Mouse (Mus musculus): ENCODE results near the gene 4430402I18Rik. TPM values are rescaled to one million over a fixed set of nuclear protein-coding genes. Genes with fewer than 3 reads are reported as not detected.
"Not testable (repeated sequence)": the region's sequence is repeated elsewhere in the genome, so short reads cannot be mapped to it uniquely, and the experiment has no call there.

The 4430402I18Rik gene
- polyA plus RNA-seq, 1 experiment from 2014 or later: 0.19 TPM

DNA sequence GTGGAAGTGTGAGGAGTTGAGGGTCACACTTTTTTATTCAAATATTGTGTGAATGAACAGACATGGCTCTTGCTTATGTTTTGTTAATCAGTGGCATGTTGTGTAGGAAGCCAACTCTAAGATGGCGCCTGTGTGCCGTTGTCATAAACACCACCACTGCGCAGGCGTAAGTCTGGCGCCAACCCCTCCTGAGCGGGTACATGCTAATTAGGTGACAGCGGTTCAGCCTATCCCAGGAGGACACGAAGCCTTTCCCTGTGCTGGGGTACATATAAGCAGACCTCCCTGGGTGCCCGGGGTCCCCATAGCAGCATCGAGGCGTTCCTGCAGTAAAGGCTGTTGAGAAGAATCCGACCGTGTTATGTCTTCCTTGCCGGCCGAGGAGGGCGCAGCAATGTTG is 32.7 kb upstream of the 4430402I18Rik start:
- not testable (repeated sequence) for DNase-seq (ENCODE audit: low spot score); H3K9me3 ChIP-seq (ENCODE audit: control insufficient read depth, low read length); H3K4me3 ChIP-seq (ENCODE audit: low read depth, low read length); H3K4me2 ChIP-seq (ENCODE audit: low read depth, low read length, severe bottlenecking); H3K9ac ChIP-seq (ENCODE audit: low read length); H3K27ac ChIP-seq (ENCODE audit: low read depth, low read length); H3K27me3 ChIP-seq (ENCODE audit: control insufficient read depth, insufficient read depth, low read length); H3K36me3 ChIP-seq (ENCODE audit: control insufficient read depth, insufficient read depth, low read length); H3K4me1 ChIP-seq (replicated peaks; ENCODE audit: control insufficient read depth, insufficient read depth, low read length); ATAC-seq (replicated peaks; ENCODE audit: low FRiP score)
- WGBS: 96% methylated on average over 16 of the region's 16 CpGs

GRCm38 (mm10) chr19:28997976-28998630 is 30.5 kb upstream of the 4430402I18Rik start:
- DNase-seq (ENCODE audit: low spot score) (no peak), ATAC-seq (replicated peaks; ENCODE audit: low FRiP score) (no peak)
- Histone ChIP-seq H3K9me3 (ENCODE audit: control insufficient read depth, low read length) (no peaks in the 10 kb centered on the region), H3K4me1 (replicated peaks; ENCODE audit: control insufficient read depth, insufficient read depth, low read length) (no peaks in the 10 kb centered on the region), H3K27me3 (ENCODE audit: control insufficient read depth, insufficient read depth, low read length) (no peaks in the 10 kb centered on the region), H3K4me3 (ENCODE audit: low read depth, low read length) (no peak overlapping the region), H3K9ac (ENCODE audit: low read length) (no peak overlapping the region), H3K36me3 (ENCODE audit: control insufficient read depth, insufficient read depth, low read length) (peaks cover 2% of the 10 kb centered on the region; the same call in 1 of the 2 replicates), H3K4me2 (ENCODE audit: low read depth, low read length, severe bottlenecking) (no peak overlapping the region), H3K27ac (ENCODE audit: low read depth, low read length) (no peak overlapping the region)
- WGBS: 91% methylated on average over 4 of the region's 4 CpGs

DNA sequence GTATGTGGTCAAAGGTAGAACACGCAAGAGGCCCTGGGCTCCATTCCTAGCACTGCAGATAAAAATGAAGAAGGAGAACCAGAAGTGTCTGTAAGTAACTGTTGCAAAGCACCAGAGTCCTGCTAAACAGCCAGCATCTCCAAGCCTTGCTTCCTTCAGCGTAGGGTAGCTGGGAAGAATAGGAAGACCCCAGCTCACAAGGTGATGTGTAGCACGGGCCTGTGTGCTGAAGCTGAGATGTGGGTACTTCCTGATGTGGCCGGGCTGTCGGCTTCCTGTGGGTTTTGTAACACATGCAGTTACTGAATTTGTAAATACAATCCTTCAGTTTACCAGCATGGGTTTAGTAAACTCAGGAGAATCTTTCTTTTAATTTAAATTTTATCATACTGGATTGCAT is 27.8 kb upstream of the 4430402I18Rik start:
- no peaks in the 10 kb centered on the region for H3K27me3 ChIP-seq (ENCODE audit: control insufficient read depth, insufficient read depth, low read length)
- H3K27ac ChIP-seq (ENCODE audit: low read depth, low read length): no peak overlapping the region
- no peak for ATAC-seq (replicated peaks; ENCODE audit: low FRiP score)
- DNase-seq (ENCODE audit: low spot score): no peak
- no peak overlapping the region for H3K4me2 ChIP-seq (ENCODE audit: low read depth, low read length, severe bottlenecking)
- H3K9me3 ChIP-seq (ENCODE audit: control insufficient read depth, low read length): no peaks in the 10 kb centered on the region
- no peak overlapping the region for H3K4me3 ChIP-seq (ENCODE audit: low read depth, low read length)
- peaks cover 2% of the 10 kb centered on the region; the same call in 1 of the 2 replicates for H3K36me3 ChIP-seq (ENCODE audit: control insufficient read depth, insufficient read depth, low read length)
- H3K9ac ChIP-seq (ENCODE audit: low read length): no peak overlapping the region
- H3K4me1 ChIP-seq (replicated peaks; ENCODE audit: control insufficient read depth, insufficient read depth, low read length): no peaks in the 10 kb centered on the region
- 89% methylated on average over 5 of the region's 5 CpGs for WGBS

GRCm38 (mm10) chr19:28994870-28995269 is 27.3 kb upstream of the 4430402I18Rik start:
- Histone ChIP-seq H3K9ac (ENCODE audit: low read length) (no peak overlapping the region), H3K4me2 (ENCODE audit: low read depth, low read length, severe bottlenecking) (no peak overlapping the region), H3K27ac (ENCODE audit: low read depth, low read length) (no peak overlapping the region), H3K36me3 (ENCODE audit: control insufficient read depth, insufficient read depth, low read length) (peaks cover under 1% of the 10 kb centered on the region; the same call in 1 of the 2 replicates), H3K4me3 (ENCODE audit: low read depth, low read length) (no peak overlapping the region), H3K9me3 (ENCODE audit: control insufficient read depth, low read length) (no peaks in the 10 kb centered on the region), H3K27me3 (ENCODE audit: control insufficient read depth, insufficient read depth, low read length) (no peaks in the 10 kb centered on the region), H3K4me1 (replicated peaks; ENCODE audit: control insufficient read depth, insufficient read depth, low read length) (no peaks in the 10 kb centered on the region; the same call in 1 of the 2 replicates)
- ATAC-seq (replicated peaks; ENCODE audit: low FRiP score) (no peak), DNase-seq (ENCODE audit: low spot score) (no peak)
- WGBS: 89% methylated on average over 7 of the region's 7 CpGs

DNA sequence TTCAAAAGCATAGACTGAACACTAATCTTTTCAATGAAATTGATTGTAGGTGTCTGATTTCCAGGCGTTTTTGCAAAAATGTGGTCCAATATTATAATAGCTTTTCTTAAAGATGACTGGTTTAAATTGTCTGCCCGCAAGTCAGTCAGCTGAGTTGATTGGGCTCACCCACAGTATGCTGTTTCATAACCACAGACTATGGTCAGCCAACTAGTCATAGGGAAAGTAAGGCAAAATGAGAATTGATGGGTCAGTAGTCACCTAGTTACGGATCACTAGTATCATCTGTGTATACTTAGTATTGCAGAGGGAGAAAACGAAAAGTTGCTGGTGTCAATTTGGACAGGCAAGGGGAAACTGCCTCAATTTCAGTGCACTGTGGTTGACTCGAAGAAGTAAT is 23.8 kb upstream of the 4430402I18Rik start:
- Histone ChIP-seq H3K9ac (ENCODE audit: low read length) (peak overlapping the region; percentile 87; the same call in 1 of the 2 replicates), H3K9me3 (ENCODE audit: control insufficient read depth, low read length) (no peaks in the 10 kb centered on the region), H3K4me3 (ENCODE audit: low read depth, low read length) (peak overlapping the region; percentile 78), H3K27ac (ENCODE audit: low read depth, low read length) (no peak overlapping the region), H3K4me2 (ENCODE audit: low read depth, low read length, severe bottlenecking) (peak overlapping the region; percentile 55), H3K36me3 (ENCODE audit: control insufficient read depth, insufficient read depth, low read length) (no peaks in the 10 kb centered on the region; the same call in 1 of the 2 replicates), H3K27me3 (ENCODE audit: control insufficient read depth, insufficient read depth, low read length) (no peaks in the 10 kb centered on the region), H3K4me1 (replicated peaks; ENCODE audit: control insufficient read depth, insufficient read depth, low read length) (no peaks in the 10 kb centered on the region; the same call in 1 of the 2 replicates)
- WGBS: 67% methylated on average over 5 of the region's 5 CpGs
- ATAC-seq (replicated peaks; ENCODE audit: low FRiP score) (no peak), DNase-seq (ENCODE audit: low spot score) (no peak)

DNA sequence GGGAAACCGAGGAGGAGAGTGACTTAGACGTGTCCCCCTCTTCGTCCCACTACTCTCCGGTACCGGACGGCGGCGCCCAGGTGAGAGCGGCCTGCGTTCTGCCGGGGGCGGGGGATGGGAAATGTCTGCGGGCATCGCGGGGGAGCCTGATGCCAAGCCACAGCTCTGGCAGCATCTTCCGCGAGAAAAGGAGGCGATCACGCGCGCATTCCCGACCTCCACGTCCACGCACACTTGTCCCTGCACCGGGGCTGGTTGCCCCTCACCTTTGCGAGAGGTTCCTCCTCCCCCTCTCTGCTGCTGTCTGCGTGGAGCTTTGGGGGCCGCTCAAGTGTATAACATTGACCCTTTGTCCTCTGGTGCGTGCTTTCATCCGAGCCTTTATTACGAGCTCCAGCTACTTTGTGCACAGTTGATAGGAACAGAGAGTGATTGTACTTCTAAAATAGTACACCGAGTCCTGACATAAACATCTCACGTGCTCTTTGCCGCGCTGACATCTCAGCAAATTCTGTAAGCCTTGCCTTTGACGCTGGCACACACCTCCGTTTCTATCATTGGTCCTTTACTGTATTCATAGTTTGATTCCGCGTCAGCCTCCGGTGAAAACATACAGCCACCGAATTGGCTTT is 23.1 kb upstream of the 4430402I18Rik start:
- H3K9me3 ChIP-seq (ENCODE audit: control insufficient read depth, low read length): no peaks in the 10 kb centered on the region
- H3K27ac ChIP-seq (ENCODE audit: low read depth, low read length): peak overlapping the region; percentile 68
- no peaks in the 10 kb centered on the region; the same call in 1 of the 2 replicates for H3K36me3 ChIP-seq (ENCODE audit: control insufficient read depth, insufficient read depth, low read length)
- WGBS: under 1% methylated on average over 39 of the region's 41 CpGs
- H3K4me2 ChIP-seq (ENCODE audit: low read depth, low read length, severe bottlenecking): peak overlapping the region; percentile 55
- H3K27me3 ChIP-seq (ENCODE audit: control insufficient read depth, insufficient read depth, low read length): no peaks in the 10 kb centered on the region
- H3K4me1 ChIP-seq (replicated peaks; ENCODE audit: control insufficient read depth, insufficient read depth, low read length): no peaks in the 10 kb centered on the region; the same call in 1 of the 2 replicates
- peak overlapping the region; percentile 78 for H3K4me3 ChIP-seq (ENCODE audit: low read depth, low read length)
- peak overlapping the region; percentile 87 for H3K9ac ChIP-seq (ENCODE audit: low read length)
- no peak for DNase-seq (ENCODE audit: low spot score)
- ATAC-seq (replicated peaks; ENCODE audit: low FRiP score): peak; percentile 80

DNA sequence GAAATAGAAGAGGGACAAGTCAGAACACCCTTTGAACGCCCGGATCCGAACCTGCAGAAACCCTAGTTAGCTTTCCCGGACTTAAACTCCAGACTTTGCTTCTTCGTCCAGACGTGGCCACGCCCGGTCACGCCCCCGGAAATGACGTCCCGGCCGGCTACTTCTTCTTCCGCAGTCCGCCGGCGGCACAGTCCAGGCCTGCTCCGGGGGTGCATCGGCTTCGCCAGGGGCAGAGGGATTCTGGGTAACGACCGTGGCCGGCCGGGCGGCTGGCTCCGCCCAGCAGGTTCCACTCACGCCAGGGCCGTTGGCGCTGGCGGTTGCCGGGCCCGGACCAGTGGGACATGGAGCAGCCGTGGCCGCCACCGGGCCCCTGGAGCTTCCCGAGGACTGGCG is 22.6 kb upstream of the 4430402I18Rik start, which contains the start of gene Cdc37l1:
Cdc37l1 (plus strand) TSS at position 159 of the 396 bp plus-strand sequence.
- H3K9ac ChIP-seq (ENCODE audit: low read length): peak within 1 kb of the TSS; percentile 87
- under 1% methylated on average over 37 of the region's 37 CpGs for WGBS
- no peaks in the 10 kb centered on the region for H3K9me3 ChIP-seq (ENCODE audit: control insufficient read depth, low read length)
- no peaks in the 10 kb centered on the region; the same call in 1 of the 2 replicates for H3K36me3 ChIP-seq (ENCODE audit: control insufficient read depth, insufficient read depth, low read length)
- H3K4me2 ChIP-seq (ENCODE audit: low read depth, low read length, severe bottlenecking): peak within 1 kb of the TSS; percentile 55
- peak; percentile 97 for ATAC-seq (replicated peaks; ENCODE audit: low FRiP score)
- peak; percentile 98 for DNase-seq (ENCODE audit: low spot score)
- no peaks in the 10 kb centered on the region; the same call in 1 of the 2 replicates for H3K4me1 ChIP-seq (replicated peaks; ENCODE audit: control insufficient read depth, insufficient read depth, low read length)
- H3K4me3 ChIP-seq (ENCODE audit: low read depth, low read length): peak within 1 kb of the TSS; percentile 78
- H3K27ac ChIP-seq (ENCODE audit: low read depth, low read length): peak within 1 kb of the TSS; percentile 68
- no peaks in the 10 kb centered on the region for H3K27me3 ChIP-seq (ENCODE audit: control insufficient read depth, insufficient read depth, low read length)

- Histone ChIP-seq H3K36me3 (ENCODE audit: control insufficient read depth, insufficient read depth, low read length) (no peaks in the 10 kb centered on the region; the same call in 1 of the 2 replicates), H3K4me1 (replicated peaks; ENCODE audit: control insufficient read depth, insufficient read depth, low read length) (no peaks in the 10 kb centered on the region; the same call in 1 of the 2 replicates), H3K4me2 (ENCODE audit: low read depth, low read length, severe bottlenecking) (peak overlapping the region; percentile 55), H3K4me3 (ENCODE audit: low read depth, low read length) (peak overlapping the region; percentile 78), H3K27me3 (ENCODE audit: control insufficient read depth, insufficient read depth, low read length) (no peaks in the 10 kb centered on the region), H3K9ac (ENCODE audit: low read length) (peak overlapping the region; percentile 87), H3K9me3 (ENCODE audit: control insufficient read depth, low read length) (no peaks in the 10 kb centered on the region), H3K27ac (ENCODE audit: low read depth, low read length) (no peak overlapping the region)
- WGBS: 85% methylated on average over 8 of the region's 8 CpGs
- ATAC-seq (replicated peaks; ENCODE audit: low FRiP score) (no peak), DNase-seq (ENCODE audit: low spot score) (no peak)
Observed at GRCm38 (mm10) chr19:28989515-28989914, 21.9 kb upstream of the 4430402I18Rik start.

All from forebrain, embryonic 11.5 days (tissue).